Mouse (Mus musculus): ENCODE results near the gene Cdc42.

Gene Cdc42

DNA sequence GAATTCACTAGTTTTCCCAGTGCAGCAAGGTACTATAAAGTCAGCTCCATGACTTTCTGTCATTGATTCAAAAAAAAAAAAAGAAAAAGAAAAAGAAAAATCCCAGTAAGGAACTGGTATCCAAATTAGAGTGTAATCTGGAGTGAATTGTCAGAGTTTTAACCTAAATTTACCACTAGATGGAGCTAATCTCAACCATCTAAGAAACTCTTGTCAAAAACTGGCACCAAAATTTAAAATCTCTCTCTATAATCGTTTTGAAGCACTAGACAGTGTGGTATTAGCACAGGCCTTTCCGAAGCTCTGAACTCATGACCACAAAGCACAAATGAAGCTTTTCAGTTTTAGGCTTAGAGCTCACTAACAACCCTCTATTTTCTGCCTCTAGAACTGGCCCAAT lies 44.0 kb downstream of the Cdc42 start:
- no peak for DNase-seq

DNA sequence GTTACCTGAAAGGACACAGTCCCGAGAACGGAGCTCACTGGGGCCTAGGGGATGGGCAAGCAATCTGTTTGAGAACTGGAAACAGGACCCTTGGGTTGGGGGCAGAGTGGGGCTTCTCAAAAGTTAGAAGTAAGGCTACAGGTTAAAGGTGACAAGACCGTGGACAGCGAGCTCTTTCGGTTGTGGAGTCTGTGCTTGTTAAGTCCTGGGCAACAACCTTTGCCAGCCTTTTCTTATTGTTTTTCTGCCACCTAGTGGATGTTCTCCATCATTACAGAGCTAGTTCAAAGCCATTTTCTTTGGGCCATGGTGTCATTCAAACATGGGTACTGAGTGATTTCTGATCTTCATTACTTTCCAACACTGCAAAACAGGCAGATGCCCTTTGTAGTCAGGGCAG lies 49.1 kb downstream of the Cdc42 start:
- peak; percentile 18 to 22 for DNase-seq

DNA sequence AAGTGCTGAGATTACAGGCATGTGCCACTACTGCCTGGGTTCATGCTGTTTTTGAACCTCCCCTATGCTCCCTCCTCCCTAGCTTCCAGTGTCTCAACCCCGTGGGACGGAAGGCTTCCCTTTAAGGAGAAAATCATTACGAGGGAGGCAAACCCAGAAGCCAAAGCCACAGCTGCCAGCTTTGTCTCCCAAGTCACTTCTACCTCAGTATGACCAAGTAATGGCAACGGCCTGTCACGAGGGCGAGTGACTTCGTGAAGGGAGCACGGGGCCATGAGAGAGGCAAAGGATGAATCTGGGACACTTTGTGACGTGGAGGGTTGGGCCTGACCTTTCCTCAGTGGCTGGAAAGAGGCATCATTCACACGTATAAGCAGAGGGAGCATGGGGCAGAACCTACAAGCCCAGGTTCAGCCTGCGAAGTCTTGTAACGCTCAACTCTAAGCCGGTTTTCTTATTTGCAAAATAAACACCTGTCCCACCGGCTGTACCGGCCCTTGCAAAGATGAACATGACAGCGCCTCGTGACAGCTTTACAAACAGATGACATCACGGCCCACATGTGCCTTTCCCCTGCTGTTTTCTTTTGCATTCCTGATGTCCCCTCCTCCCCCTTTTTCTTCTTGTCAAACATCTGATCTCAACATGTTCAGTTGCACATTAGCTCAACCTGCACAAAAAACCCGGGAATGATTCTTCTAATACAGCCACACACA lies 50.4 kb downstream of the Cdc42 start:
- DNase-seq = no peak

DNA sequence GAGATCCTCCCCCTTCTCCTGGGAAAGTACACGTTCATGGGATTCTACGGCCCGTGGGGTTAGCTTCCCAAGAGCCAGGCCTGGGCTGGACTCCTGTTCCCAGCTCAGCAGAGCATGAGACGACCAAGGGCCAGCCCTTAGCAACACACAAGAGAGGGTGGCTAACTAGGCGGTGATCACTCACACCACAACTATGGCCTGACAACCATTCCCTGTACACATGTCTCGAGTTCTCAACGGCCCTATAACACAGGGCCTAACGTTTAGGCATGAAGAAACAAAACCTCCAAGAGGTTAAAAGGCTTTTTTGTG lies 51.0 kb downstream of the Cdc42 start:
- no peak for DNase-seq

DNA sequence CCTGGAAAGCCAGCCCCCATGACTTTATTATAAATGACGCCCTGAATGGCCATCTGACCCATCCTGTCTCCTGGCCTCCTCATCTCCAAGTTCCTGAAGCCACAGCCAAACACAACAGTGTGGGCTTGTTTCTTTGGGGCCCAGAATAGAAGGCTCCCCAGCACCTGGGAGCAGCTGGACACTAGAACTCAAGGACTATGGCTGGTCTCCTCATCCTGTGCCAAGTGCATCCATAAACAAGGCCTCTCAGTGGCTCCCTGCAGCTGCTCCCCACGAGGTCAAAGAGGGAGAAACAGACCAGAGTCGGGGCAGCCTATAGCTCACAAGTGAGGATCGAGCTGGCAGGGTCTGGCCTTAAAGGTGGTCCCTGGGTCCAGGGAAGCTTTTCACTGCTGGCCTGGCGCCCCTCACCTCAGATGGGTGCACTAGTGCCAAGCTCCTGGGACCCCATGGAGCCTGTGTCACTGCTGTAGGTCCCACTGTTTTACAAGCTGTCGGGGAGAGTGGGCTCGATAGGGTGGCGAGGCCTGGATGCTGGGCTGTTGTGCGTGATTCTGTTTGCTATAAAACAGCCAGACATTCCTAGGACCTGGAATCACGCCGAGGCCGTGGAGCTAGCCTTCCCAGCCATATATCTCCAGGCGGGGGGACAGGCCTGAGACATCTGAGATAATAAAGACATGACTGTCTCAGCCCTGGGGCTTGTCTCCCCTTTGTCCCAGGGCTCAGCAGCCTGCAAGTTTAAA lies 51.5 kb downstream of the Cdc42 start:
- DNase-seq = no peak

DNA sequence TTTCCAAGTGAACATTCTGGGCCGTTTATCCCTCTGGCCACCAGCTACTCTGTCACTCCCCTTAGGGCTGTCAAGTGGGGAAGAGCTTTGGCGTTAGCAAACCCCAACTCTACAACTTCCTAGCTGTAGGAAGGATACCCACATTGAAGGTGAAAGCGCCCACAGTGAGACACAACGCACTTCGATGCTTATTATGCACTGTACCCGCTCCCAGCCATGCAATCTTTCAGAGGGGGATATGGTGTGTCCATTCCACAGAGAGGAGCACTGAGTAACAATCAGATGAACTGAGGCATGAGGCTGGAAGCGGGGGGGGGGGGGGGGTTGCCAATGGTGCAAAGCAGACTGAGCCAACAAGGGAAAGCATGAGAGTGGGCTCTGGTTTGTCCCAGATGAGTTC lies 52.5 kb downstream of the Cdc42 start:
- no peak for DNase-seq

DNA sequence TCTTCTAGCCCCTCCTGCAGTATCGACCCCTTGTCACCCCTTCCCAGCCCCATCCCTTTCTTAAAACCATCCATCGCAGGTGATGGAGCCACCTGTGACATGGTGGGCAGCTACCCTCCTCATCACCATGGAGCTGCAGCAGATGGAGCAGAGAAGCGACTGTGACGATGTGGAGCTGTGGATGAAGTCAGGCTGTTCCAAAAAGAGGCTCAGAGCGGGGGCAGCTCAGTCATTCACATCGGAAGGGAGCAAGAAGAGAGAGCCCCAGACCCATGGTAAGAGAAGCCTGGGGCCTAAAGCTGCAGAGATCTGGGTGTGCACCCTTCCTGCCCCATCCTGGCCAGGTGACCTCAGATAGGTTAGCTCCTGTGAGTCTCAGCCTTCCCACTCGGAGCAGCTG lies 53.4 kb downstream of the Cdc42 start:
- DNase-seq = no peak

DNA sequence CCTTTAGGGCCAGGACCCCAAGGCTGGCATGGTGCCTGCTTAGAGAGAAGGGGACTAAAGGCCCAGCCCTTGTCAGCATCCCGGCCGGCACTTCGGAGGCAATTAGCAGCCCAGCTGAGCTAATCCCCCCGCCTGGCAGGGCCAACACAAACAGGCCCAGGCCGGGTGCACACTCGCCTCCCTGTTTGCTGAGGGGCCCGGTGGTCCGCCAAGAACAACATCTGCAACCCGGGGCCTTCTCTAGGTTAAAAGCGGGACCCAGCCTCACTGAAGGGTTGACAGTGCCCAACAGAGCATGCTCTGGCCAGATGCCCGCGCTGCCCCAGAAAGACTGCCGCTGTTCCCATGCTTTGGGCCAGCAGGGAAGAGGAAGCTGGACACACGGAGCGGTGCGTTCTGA lies 55.9 kb downstream of the Cdc42 start:
- no peak for DNase-seq

DNA sequence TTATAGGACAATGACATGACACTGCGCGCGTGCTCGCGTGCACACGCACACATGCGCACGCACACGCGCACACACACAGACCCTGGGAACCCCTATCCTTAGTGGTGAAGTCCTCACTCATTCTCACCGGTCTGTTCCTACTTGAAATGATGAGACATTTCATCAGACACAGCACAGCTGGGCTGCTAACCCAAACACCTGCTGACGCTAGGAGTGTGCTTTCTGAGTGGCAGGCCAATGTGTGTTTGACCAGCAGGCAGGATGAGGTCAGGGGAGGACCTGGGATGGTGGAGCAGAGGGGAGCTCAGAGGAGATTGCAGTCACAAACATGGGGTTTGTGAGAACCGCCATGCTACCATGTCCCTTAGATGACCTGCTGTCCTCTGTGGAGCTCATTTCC lies 57.3 kb downstream of the Cdc42 start:
- no peak for DNase-seq

DNA sequence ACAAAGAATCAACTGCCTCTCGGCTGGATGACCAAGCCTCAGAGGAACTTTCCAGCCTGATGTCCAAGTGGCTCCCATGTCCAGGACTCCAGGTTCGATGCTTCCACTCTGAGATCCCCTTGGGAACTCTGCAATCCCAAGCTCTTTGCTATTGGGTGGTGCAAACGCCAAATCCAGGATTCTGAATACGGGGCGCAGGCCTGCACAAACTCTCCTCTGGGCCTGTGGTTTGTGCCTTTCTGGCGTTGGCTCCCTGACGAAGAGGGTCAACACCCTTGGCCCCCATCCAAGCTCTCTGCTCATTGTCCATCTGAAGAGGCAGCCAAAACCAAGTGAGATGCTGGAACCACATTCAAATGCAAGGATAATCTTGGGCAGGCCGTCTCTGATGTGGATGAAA lies 59.1 kb downstream of the Cdc42 start:
- DNase-seq = no peak

DNA sequence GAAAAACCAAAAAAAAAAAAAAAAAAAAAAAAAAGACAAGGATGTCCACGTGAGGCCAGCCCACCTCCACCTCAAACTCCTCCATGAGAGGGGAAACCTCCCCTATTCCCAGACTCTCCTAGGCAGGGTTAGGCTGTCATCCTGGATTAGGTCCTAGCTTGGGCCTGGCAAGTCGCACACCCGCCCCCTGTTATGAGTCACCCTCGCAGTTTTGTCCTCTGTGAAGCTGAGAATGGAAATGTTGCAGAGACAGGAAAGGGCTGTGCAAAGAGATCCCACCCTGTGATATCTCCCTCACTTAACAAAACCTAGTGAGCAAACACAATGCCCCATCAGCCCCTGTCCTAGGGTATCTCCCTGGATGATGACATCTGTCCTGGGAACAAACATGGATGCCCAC lies 59.9 kb downstream of the Cdc42 start:
- no peak for DNase-seq

DNA sequence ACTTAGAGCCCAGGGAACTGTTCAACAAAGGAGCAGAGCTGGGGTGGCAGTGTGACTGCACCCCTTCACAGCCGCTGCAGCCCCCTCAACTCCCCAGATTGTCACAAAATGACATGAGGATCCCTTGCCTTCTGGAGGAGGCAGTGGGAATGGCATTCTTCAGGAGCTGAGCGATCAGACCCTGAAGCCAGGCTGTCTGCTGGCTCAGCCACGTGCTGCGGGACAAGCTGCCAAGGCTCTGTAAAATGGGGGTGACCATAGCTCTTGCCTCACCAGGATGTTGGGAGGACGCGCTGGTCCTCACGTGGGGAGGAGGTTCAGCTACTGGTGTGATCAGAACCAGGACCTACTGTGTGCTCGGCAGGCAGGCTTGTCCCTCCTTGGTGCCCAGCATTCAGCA lies 62.6 kb downstream of the Cdc42 start:
- DNase-seq = no peak

DNA sequence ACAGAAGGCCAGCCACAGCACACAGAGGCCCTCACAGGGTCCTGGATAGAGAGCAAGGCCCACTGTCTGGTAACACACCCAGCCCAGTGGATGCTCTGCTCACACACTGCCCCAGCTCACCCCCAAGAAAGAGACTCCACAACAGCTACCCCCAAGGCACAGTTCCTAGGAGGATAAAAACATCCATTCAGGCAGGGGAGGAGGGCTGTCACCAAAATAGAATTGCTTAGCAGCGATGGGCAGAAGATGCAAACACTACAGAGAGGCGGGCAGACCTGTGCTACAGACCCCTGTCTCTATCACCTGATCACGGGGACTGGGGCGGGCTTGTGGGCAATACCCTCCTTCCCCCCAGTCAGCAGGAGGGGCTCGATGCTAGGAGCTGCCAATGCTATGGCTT lies 63.0 kb downstream of the Cdc42 start:
- no peak for DNase-seq

DNA sequence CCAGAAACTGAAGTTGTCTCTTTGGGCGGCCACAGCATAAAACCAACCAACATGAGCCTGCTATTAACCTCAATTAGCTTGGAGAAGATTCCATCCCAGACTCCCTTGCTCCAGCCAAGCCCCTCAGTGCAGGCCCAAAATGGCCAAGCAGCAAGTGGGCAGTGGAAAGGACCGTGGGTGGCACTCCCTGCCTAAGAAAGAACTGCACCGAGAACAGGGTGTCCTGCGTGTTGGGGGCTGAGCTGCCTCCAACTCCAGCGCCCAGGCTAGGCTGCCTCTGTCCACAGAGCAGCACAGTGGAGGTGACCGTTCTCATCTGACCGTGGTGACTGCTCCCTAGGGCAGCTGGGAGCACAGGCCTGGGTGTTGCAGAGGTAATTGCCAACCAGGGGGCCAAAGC lies 63.5 kb downstream of the Cdc42 start:
- DNase-seq = no peak

DNA sequence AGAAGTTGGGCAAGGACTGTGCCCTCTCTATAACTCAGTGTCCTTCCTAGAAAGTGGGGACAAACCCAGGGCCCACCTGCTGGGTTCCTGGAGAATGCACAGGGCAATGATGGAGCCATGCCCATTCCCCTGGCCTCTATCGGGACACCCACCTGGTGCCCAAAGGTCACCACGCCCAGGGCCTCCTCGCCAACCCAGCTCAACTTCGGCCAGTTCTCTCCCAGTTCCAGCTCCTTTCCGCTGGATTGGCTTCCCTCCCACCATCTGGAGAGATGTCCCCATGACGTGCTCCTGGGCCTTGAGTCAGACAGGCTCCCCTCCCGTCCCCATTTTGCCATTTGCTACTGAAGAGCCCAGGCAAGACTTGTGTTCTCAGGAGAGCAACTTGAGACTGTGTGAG lies 64.9 kb downstream of the Cdc42 start:
- no peak for DNase-seq

DNA sequence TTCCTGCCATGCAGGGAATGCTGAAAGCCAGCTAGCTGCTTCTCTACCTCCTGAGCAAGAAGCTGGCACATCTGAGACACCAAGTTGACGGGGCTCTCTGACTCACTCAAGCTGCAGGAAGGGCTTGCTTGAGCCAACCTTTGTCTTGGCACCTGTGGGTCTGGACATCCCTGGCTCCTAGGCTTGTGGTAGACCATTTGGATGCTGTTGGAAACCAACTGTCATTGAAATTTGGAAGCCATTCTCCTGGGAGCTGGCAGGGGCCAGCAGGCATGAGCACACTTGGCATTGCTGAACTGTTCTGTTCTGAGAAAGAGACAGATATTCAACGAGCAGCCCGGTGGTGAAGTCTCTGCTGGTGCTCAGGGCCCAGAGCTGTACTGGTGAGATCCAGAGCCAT lies 67.3 kb downstream of the Cdc42 start:
- DNase-seq = no peak

DNA sequence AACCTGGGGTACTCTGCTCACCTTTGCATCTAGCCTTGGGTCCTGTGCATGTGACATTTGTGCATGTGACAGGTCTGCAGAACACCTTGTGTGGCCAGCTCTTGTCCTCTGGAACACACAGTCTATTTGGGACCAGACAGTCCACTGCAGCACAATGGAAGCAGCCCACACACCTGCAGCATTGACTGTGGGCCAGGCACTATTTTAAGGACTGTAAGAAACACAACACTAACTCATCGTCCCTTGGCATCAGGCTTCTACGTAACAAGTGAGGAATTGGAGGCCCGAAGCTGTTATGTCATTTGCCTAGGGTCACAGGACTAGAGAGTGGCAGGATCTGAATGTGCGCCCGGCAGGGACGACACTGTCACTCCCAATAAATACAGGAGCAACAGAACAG lies 67.8 kb downstream of the Cdc42 start:
- DNase-seq = no peak

DNA sequence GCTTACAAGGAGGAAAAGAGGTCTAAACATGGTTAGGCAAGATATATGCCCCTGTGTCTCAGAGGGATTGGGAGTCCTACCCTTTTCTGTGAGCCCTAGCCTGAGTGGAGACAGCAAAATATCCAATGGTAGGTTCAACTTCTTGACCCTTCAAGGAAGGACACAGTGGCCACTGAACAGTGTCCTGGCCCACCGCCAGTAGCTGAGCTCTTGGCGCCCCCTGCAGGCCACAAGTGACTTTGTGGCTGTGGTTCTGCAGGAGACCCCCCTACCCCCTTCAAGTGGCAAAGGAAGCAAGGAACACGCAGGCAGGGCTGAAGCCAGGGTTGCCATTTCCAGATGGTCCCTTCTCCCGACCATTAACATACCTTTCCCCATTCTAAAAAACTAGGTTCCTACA lies 69.7 kb downstream of the Cdc42 start:
- DNase-seq = peak; percentile 43 to 49

DNA sequence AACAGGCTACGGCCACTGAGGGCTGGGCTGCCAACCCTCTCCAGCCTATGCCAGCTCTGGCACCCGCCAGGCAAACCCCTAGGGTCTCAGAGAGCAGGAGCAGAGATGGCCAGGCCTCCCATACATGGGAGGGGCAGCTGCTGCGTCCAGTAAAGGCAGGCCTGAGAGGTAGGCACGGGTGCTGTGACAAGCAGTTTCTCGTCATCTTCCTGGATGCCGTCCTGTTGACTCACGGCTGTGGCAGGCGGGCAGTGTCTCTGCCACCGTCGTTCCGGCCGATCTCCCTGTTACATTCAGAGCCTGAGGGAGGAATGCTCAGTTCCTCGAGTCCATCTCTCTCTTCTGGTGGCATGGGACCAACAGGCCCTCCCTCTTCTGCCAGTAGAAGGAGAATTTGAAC lies 70.3 kb downstream of the Cdc42 start:
- no peak for DNase-seq

DNA sequence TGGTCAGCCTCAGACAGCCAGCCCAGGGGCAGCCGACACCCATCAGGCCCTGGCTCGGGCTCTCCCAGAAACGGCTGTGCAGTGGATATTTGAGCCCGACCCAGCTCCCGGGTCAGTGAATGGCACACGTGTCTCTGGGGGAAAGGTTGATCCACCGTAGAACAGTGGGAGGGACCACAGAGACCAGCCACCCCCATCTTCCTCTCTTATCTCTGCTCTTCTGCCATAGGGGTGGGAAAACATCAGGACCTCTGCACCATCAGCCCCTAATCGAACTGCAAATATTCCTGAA lies 70.9 kb downstream of the Cdc42 start:
- DNase-seq = no peak

DNA sequence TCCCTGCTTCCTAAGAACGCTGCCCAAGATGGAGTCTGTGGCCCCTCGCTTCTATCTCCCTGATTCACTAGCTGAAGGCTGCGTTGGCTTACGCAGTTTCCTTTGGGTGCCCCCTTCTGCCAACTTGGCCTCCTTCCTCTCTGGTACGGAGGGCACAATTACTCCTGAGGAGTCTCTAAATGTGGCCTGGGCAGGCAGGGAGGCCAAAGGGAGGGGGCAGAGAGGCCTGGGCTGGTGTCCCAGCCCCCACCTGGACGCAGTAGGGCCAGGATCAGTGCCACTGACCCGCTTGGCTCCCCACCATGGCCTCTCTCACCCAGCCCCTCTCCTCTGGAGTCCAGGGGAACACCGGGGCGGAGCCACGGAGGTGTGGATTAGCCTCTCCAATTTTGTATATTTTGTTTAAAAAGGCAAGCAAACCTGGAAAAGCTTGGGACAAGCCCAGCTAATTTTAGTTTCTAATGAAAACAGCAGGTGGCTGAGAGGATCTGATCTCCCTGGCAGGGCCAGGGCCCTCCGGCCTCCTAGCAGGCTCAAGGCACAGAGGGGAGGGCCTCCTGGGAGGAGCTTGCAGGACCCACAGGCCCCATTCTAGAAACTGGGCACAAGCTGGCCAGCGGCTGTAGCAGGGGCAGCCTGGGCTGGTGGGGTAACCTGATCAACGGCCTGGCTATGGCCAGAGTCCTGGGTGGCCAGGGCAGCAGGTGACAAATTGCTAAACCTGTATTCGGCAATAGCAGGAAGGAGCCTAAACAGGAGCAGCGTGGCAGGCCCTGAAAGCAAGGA lies 71.5 kb downstream of the Cdc42 start:
- no peak for DNase-seq

DNA sequence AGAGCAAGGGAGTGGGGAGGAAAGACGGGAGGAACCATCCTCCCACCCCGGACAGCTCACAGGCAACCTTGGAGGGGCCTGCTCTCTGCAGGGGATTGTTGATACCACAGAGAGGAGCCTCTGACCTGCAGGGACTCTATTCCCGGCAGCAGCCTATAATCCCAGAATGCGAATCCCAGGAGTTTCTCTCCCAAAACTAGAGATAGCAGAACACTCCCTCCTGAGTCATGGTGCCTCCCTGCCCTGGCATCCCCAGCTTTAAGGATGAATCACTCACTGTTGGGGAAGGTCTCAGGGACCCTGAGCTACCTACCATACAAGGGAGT lies 74.2 kb downstream of the Cdc42 start:
- DNase-seq = no peak

DNA sequence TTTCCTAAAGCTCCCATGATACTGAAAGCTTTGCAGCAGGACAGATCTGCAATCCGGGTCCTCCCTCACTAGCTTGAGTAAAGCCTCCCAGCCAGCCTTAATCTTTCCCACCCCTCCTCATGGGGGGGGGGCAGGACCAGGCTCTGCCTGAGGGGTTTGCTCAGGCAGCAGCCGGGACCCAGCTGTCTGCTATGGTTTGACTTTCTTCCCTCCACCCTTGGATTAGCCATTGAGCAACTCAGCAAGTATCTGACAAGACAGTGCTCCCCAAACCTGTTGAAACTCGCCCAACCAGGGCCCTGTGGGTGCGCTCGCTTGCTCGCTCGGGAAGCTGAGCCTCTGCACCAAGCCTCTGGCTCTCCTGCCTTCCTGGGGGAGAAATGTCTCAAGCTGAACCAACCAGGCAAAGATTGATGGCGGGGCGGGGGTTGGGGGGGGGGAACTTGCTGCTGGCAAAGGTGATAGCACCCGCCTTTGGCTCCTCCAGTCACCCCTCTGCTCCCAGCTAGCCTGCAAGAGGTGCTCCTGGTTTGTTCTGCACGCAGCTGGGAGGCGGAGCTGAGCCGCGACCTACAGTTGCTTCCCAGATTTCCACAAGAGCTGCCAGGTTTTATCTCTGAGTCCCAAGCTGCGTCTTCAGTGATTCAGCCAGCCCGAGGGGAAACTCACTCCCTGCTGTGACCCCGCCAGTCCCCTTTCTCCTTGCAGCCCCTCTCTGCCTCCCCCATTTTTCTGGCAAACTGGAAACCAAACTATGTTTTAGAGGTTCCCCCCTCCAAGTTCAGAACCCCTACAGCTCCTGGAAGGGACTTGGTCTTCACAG lies 74.7 kb downstream of the Cdc42 start:
- DNase-seq = no peak

DNA sequence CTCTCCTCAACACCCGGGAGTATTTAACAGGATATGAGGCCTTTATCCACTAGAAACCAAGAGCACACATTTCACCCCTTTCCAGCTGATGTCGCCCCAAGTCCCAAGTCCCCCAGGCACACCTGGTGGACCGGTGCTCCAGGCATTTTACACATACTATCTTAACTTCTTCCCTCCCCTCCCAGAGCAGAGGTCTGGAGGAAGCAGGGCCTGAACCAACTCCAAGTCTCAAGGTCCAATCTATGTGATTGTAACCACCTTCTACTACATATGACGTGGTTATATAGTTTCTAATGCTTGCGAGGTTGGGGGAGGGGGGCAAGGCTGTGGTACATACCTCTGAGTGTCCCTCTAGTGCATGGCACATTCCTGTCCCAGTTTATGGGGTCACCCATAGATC lies 75.4 kb downstream of the Cdc42 start:
- no peak for DNase-seq

Measured in B cell, adult 2 months (primary cell).